Mouse (Mus musculus) macrophage (primary cell): ENCODE results near the gene Actr5. TPM values are rescaled to one million over a fixed set of nuclear protein-coding genes. Genes with fewer than 3 reads are reported as not detected.

Experiments used
- H3K27ac ChIP-seq: fragments of 350-480 bp; formaldehyde crosslinking; 2 replicates; pipeline ENCODE4 v1.9.0; 2021
- H3K36me3 ChIP-seq: fragments of 350-480 bp; formaldehyde crosslinking; 2 replicates; pipeline ENCODE4 v1.9.0; 2021; ENCODE audit errors: inconsistent target
- H3K4me3 ChIP-seq: fragments of 350-480 bp; formaldehyde crosslinking; 2 replicates; pipeline ENCODE4 v1.9.0; 2021; ENCODE audit errors: inconsistent target
- H3K79me2 ChIP-seq: fragments of 350-480 bp; formaldehyde crosslinking; 2 replicates; pipeline ENCODE4 v1.9.0; 2021; ENCODE audit errors: inconsistent target
- WGBS: methylation state at CpG from one replicate; pipeline ENCODE4 v1.1.7; 2026; ENCODE audit warnings: inconsistent platforms; ENCODE audit not compliant: missing documents; 5-methylcytosine and 5-hydroxymethylcytosine counted together
- polyA plus RNA-seq: library from polyadenylated mRNA; stranded (reverse); fragments of 250-400 nt; gene quantifications from 3 replicates; pipeline ENCODE4 v1.2.4, GENCODE M21; 2018; ENCODE audit warnings: inconsistent platforms

Actr5 gene
- polyA plus RNA-seq, 1 experiment from 2014 or later, result 3.2 TPM

- WGBS, result 3% methylated on average over 77 of the region's 77 CpGs
- no peak within 1 kb of the TSS for H3K4me3 ChIP-seq
- no peaks in the 10 kb centered on the region for H3K36me3 ChIP-seq
- no peak within 1 kb of the TSS for H3K27ac ChIP-seq
- H3K79me2 ChIP-seq, result no peaks in the 10 kb centered on the region
Measured at GRCm38 (mm10) chr2:158610488-158611325, 14.0 kb upstream of the Actr5 start, which contains the start of gene Slc32a1. Slc32a1 (plus strand) TSS chr2:158610767.

- Histone ChIP-seq H3K36me3 (no peaks in the 10 kb centered on the region), H3K4me3 (no peak overlapping the region), H3K27ac (no peak overlapping the region), H3K79me2 (no peaks in the 10 kb centered on the region)
- 3% methylated on average over 30 of the region's 30 CpGs for WGBS
Measured at GRCm38 (mm10) chr2:158611326-158611719, 13.4 kb upstream of the Actr5 start.

DNA sequence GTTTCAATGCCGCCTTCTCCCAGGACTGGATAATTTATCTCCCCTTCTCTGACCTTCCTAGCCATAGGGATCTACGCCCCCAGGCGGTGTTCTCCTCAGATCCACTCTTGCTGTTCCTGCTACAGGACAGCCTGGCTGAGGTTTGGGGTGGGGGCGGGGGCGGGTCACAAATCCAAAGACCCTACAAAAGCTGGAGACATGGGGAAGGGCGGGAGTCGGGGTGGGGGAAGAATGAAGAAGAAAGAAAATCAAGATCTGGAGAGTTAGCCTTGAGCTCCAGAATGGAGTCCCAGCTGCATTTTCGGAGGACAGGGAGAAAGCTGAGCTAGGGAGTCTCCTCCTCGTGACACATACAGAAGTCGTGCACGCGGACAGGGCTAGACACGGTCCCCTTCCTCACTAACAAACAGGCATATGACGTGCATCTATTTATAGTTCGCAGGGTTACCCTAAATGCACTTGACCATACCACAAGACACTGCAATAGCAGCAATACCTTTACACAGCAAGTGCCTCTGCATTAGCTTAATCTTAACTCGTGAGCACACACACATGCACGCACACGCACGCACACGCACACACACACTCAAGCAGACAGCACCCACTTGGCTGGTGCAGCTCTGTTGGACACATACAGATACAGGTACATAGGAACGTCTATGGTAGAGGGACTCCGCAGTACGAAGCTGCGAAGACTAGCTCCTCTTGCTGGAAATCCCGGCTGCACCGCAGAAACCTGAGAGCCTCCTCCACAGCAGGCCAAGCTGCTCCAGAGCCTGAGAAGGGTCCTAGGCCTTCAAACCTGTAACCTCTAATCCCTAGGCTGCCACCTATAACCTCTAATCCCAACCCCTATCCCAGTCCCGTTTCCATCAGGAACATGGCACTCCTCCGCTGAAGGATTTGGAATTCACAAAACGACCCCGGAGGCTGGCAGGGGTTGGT, 12.7 kb upstream of the Actr5 start:
- Histone ChIP-seq H3K27ac (no peak overlapping the region), H3K79me2 (no peaks in the 10 kb centered on the region), H3K36me3 (no peaks in the 10 kb centered on the region)

DNA sequence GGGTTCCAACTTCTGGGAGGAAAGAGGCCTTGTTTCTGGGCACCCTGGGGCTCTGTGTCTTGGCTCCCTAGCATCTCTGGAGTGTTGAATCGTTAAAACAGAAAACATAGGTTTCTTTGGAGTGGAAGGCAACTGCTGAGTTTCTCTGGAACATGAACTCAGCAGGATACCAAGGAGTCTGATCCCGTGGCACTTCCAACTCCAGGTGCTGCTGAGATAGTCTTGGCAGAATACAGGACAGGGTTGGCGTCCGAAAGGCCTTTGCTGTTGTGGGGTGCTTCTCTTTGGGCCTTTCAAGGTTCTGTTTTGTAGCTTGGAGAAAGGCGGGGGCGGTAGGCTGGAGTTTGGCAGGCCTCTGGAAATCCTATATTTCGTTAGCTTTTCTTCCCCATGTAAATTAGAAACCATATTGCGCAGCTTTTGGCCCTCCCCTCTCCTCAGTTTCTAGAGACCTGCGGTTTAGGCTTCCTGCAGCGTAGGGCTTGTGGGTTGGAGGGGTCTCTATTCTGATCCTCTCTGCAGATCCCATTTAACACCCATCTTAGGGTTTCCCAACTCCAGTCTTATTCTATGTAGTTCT, 11.9 kb upstream of the Actr5 start:
- Histone ChIP-seq H3K4me3 (no peak overlapping the region), H3K27ac (no peak overlapping the region), H3K36me3 (no peaks in the 10 kb centered on the region), H3K79me2 (no peaks in the 10 kb centered on the region)
- WGBS, result 9% methylated on average over 10 of the region's 10 CpGs

More for the DNA sequence above, 12.7 kb upstream of the Actr5 start:
- no peak overlapping the region for H3K4me3 ChIP-seq
- WGBS, result 14% methylated on average over 29 of the region's 30 CpGs

DNA sequence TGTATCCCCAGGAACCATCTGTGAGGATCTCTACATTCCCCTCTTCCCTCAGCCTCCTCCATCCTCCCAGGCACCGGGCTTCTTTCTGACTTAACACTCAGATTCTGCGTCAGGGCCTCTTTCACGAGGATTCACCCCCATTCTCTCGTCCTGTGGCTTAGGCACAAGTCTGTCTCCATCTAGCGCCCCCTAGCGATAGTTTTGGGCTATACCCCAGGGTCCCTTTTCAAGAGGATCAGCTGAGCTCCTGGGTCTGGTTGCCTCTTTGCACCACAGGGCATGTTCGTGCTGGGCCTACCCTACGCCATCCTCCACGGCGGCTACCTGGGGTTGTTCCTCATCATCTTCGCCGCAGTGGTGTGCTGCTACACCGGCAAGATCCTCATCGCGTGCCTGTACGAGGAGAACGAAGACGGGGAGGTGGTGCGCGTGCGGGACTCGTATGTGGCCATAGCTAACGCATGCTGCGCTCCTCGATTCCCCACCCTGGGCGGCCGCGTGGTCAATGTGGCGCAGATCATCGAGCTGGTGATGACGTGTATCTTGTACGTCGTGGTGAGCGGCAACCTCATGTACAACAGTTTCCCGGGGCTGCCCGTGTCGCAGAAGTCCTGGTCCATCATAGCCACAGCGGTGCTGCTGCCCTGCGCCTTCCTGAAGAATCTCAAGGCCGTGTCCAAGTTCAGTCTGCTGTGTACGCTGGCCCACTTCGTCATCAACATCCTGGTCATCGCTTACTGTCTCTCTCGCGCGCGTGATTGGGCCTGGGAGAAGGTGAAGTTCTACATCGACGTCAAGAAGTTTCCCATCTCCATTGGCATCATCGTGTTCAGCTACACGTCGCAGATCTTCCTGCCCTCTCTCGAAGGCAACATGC, 10.9 kb upstream of the Actr5 start:
- no peak overlapping the region for H3K4me3 ChIP-seq
- H3K79me2 ChIP-seq, result no peaks in the 10 kb centered on the region
- 7% methylated on average over 53 of the region's 53 CpGs for WGBS
- no peak overlapping the region for H3K27ac ChIP-seq
- H3K36me3 ChIP-seq, result no peaks in the 10 kb centered on the region

- no peaks in the 10 kb centered on the region for H3K79me2 ChIP-seq
- H3K27ac ChIP-seq, result no peak overlapping the region
- WGBS, result 6% methylated on average over 47 of the region's 47 CpGs
- no peaks in the 10 kb centered on the region for H3K36me3 ChIP-seq
- no peak overlapping the region for H3K4me3 ChIP-seq
Measured at GRCm38 (mm10) chr2:158614418-158614955, 10.2 kb upstream of the Actr5 start.

- no peak overlapping the region for H3K27ac ChIP-seq
- H3K79me2 ChIP-seq, result no peaks in the 10 kb centered on the region
- 3% methylated on average over 24 of the region's 24 CpGs for WGBS
- H3K36me3 ChIP-seq, result no peaks in the 10 kb centered on the region
- no peak overlapping the region for H3K4me3 ChIP-seq
Measured at GRCm38 (mm10) chr2:158615161-158615680, 9.5 kb upstream of the Actr5 start.

DNA sequence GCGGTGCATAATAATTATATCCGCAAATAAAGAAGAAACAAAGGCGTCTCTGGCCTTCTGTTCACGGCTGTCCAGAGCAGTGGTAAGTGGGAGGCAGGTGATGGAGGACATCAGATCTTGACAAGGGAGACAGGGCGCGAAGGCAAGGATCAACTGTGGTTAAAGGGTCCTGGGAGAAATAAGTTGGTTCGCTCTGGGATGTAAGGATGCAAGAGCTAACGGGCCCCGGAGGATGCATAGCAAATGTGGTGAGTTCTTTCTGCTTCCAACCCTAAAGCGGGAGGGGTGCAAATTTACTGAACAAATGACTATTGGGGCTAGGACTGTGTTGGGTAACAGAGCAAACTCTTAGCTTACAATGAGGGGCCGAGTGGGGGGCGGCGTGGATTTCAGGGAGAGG, 9.0 kb upstream of the Actr5 start:
- 11% methylated on average over 13 of the region's 13 CpGs for WGBS

GRCm38 (mm10) chr2:158616296-158616695, 8.4 kb upstream of the Actr5 start:
- Histone ChIP-seq H3K27ac (no peak overlapping the region), H3K4me3 (no peak overlapping the region)
- WGBS, result 4% methylated on average over 12 of the region's 12 CpGs

More for the DNA sequence above, 9.0 kb upstream of the Actr5 start:
- no peaks in the 10 kb centered on the region for H3K79me2 ChIP-seq
- H3K4me3 ChIP-seq, result no peak overlapping the region
- no peak overlapping the region for H3K27ac ChIP-seq
- no peaks in the 10 kb centered on the region for H3K36me3 ChIP-seq

DNA sequence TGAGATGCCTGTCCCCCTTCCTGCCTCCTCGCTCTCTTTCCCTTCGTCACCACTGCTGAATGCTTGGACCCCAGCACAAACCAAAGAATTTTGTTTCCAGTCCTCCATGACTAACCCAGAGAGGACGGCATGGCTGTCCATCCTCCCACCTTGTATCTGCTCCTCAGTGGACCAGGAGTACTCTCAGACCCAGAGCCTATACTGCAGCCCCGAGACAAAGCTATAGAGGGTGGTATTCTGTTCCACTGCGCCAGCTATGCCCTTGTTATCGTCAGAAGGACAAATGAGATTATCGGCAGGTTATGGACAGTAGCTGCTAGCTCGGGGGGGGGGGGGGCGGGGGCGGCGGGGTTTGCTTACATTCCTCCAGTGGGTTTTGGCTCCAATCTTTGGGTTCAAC, 7.9 kb upstream of the Actr5 start:
- no peak overlapping the region for H3K4me3 ChIP-seq
- no peak overlapping the region for H3K27ac ChIP-seq
- 34% methylated on average over 11 of the region's 11 CpGs for WGBS
- H3K79me2 ChIP-seq, result no peaks in the 10 kb centered on the region
- no peaks in the 10 kb centered on the region for H3K36me3 ChIP-seq

More at GRCm38 (mm10) chr2:158616296-158616695, 8.4 kb upstream of the Actr5 start:
- no peaks in the 10 kb centered on the region for H3K79me2 ChIP-seq
- no peaks in the 10 kb centered on the region for H3K36me3 ChIP-seq

DNA sequence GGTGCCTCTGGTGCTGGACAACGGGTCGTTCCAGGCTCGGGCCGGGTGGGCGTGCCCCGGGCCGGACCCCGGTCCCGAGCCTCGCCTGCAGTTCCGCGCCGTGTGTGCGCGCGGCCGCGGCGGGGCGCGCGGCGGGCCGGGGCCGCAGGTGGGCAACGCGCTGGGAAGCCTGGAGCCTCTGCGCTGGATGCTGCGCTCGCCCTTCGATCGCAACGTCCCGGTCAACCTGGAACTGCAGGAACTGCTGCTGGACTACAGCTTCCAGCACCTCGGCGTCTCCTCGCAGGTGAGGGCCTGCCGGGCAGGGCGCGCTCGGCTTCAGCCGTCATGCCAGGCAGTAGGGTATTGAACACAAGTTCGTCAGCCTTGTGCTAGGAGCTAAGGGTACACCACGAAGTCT, 543 bp downstream of the Actr5 start:
- H3K27ac ChIP-seq, result no peak overlapping the region
- H3K36me3 ChIP-seq, result peaks cover 22% of the 10 kb centered on the region
- H3K79me2 ChIP-seq, result peaks cover 13% of the 10 kb centered on the region; the same call in 1 of the 2 replicates
- WGBS, result under 1% methylated on average over 44 of the region's 44 CpGs
- peak overlapping the region; percentile 61 for H3K4me3 ChIP-seq

DNA sequence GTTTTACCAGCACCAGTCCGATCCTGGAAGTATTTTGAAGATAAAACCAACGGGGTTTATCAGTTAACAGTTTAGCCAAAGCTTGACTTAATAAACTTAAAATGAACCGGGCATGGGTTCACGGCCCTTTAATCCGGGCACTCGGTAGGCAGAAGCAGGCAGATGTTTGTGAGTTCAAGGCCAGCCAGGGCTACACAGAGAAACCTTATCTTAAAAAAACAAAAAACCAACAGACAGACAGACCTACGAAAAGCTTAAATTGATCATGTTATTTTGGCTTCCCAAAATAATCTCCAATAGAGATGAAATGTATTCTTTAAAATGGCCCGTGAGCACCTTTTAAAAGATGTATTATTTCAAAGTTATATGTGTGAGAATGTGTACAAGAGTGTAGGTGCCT, 1.0 kb downstream of the Actr5 start:
- H3K27ac ChIP-seq, result no peak overlapping the region
- peaks cover 13% of the 10 kb centered on the region; the same call in 1 of the 2 replicates for H3K79me2 ChIP-seq
- H3K4me3 ChIP-seq, result peak overlapping the region; percentile 61
- WGBS, result 31% methylated on average over 8 of the region's 8 CpGs
- H3K36me3 ChIP-seq, result peaks cover 27% of the 10 kb centered on the region

DNA sequence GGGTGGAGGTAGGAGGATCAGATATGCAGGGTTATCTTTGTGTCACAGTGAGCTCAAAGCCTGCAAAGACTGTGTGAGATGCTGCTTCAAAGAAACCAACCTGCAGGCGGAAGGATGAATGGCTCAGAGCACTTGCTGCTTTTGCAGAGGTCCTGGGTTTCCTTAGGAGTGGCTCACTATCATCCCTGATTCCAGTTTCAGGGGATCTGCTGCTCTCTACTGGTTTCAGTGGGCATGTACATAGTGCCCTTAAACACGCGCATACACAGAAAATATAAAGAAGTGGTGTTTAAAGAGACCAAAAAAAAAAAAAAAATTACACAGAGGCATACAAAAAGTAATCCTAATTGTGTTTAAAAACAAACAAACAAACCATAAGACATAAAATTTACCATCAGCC, 4.2 kb downstream of the Actr5 start:
- H3K4me3 ChIP-seq, result no peak overlapping the region
- no peak overlapping the region for H3K27ac ChIP-seq
- 92% methylated on average over 3 of the region's 3 CpGs for WGBS
- H3K36me3 ChIP-seq, result peaks cover 55% of the 10 kb centered on the region
- peaks cover 13% of the 10 kb centered on the region; the same call in 1 of the 2 replicates for H3K79me2 ChIP-seq
